Mouse (Mus musculus) embryonic facial prominence, embryonic 11.5 days (tissue): ENCODE measurements at regions not wholly inside any gene's neighbourhood (a gene's known extent, or its start where the extent isn't known, plus 50 kb on each side); places are given as distances from the start of the nearest gene placed in this dataset.

Experiments used
- ATAC-seq: fragments of 200-750 bp; cut with Nextera tagmentation; replicated peaks from 2 replicates; pipeline ENCODE4 v1.8.0; 2017; ENCODE audit warnings: low read depth; ENCODE audit not compliant: insufficient number of reproducible peaks, low FRiP score, low TSS enrichment
- DNase-seq: peaks from one replicate; pipeline ENCODE4 v3.0.0-alpha.2; 2015; ENCODE audit warnings: low spot score
- H3K27ac ChIP-seq: fragments of 300-500 bp; sonication (generic); replicated peaks from 2 replicates; pipeline ENCODE4 v1.5.1; 2014; ENCODE audit warnings: mild to moderate bottlenecking, low read depth, low read length, control low read depth
- H3K27me3 ChIP-seq: fragments of 300-500 bp; sonication (generic); 2 replicates; pipeline ENCODE4 v1.6.1; 2014; ENCODE audit warnings: mild to moderate bottlenecking, low read length, moderate library complexity, mixed read lengths; ENCODE audit not compliant: control insufficient read depth, insufficient read depth
- H3K36me3 ChIP-seq: fragments of 300-500 bp; sonication (generic); replicated peaks from 2 replicates; pipeline ENCODE4 v1.6.1; 2014; ENCODE audit warnings: low read depth, mild to moderate bottlenecking, low read length, moderate library complexity, mixed read lengths; ENCODE audit not compliant: control insufficient read depth, insufficient read depth
- H3K4me1 ChIP-seq: fragments of 300-500 bp; sonication (generic); 2 replicates; pipeline ENCODE4 v1.6.1; 2014; ENCODE audit warnings: low read length, mixed read lengths; ENCODE audit not compliant: control insufficient read depth, insufficient read depth
- H3K4me2 ChIP-seq: fragments of 300-500 bp; sonication (generic); 2 replicates; pipeline ENCODE4 v1.6.1; 2014; ENCODE audit warnings: low read depth, mild to moderate bottlenecking, control low read depth, low read length, moderate library complexity
- H3K4me3 ChIP-seq: fragments of 300-500 bp; sonication (generic); 2 replicates; pipeline ENCODE4 v1.5.1; 2014; ENCODE audit warnings: low read depth, low read length, control low read depth
- H3K9ac ChIP-seq: fragments of 300-500 bp; sonication (generic); replicated peaks from 2 replicates; pipeline ENCODE4 v1.6.1; 2014; ENCODE audit warnings: mild to moderate bottlenecking, control low read depth, low read length
- H3K9me3 ChIP-seq: fragments of 300-500 bp; sonication (generic); replicated peaks from 2 replicates; pipeline ENCODE4 v1.6.1; 2016; ENCODE audit warnings: mild to moderate bottlenecking, low read length, inconsistent platforms, mixed read lengths; ENCODE audit not compliant: control insufficient read depth
- WGBS: fragments of 180-500 bp; shearing (Covaris S2); extraction: QIAGEN DNeasy Blood & Tissue Kit; methylation state at CpG from one replicate; pipeline ENCODE4 v1.1.7; 2014; 5-methylcytosine and 5-hydroxymethylcytosine counted together

DNA sequence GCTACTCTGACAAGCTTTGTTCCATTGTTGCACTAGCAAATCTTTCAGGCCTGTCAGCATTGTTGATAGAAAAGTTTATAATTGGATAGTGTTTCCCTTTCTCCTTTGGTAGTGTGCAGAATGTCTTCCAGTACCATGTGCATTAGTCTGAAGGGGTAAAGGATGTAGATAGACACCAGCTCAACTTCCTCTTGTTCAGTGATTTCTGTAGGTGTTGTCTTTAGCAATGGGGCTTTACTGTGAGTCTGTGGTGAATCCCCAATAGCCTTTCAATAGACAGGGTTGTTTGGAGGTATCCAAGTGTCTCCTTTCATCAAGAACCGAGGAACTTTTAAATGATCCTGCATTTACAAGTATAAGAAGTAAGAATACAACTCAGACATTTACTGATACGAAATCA, 311.0 kb downstream of the Otol1 start:
- H3K36me3 ChIP-seq, result no peaks in the 10 kb centered on the region
- H3K4me1 ChIP-seq, result no peaks in the 10 kb centered on the region
- H3K27ac ChIP-seq, result no peak overlapping the region
- H3K9me3 ChIP-seq, result no peaks in the 10 kb centered on the region
- no peak overlapping the region for H3K4me2 ChIP-seq
- 83% methylated on average over 2 of the region's 2 CpGs for WGBS
- no peak overlapping the region for H3K9ac ChIP-seq
- ATAC-seq (no peak), DNase-seq (no peak)
- no peaks in the 10 kb centered on the region for H3K27me3 ChIP-seq
- no peak overlapping the region for H3K4me3 ChIP-seq

DNA sequence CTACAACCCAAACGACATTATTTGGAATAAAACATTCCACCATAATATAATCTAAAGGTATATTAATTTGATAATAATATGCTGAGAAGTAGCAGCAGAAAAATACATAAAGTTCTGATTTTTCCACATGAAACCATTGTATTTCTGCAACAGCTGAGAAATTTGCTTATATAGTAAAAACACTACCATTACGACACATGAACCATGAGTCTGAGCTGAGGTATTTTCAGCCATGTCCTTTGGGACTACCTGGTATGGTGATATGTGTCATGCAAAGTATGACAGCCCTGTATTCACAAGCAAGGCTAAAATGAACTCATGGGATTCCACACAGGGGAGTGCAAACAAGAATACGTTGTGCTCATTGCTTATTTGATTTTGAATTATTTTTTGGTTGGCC, 311.7 kb downstream of the Otol1 start:
- no peak overlapping the region for H3K4me3 ChIP-seq
- H3K27me3 ChIP-seq, result no peaks in the 10 kb centered on the region
- no peaks in the 10 kb centered on the region for H3K4me1 ChIP-seq
- no peak overlapping the region for H3K4me2 ChIP-seq
- WGBS, result 86% methylated on average over 3 of the region's 3 CpGs
- no peak overlapping the region for H3K9ac ChIP-seq
- no peak for ATAC-seq
- no peak overlapping the region for H3K27ac ChIP-seq
- H3K36me3 ChIP-seq, result no peaks in the 10 kb centered on the region
- DNase-seq, result no peak
- H3K9me3 ChIP-seq, result no peaks in the 10 kb centered on the region

DNA sequence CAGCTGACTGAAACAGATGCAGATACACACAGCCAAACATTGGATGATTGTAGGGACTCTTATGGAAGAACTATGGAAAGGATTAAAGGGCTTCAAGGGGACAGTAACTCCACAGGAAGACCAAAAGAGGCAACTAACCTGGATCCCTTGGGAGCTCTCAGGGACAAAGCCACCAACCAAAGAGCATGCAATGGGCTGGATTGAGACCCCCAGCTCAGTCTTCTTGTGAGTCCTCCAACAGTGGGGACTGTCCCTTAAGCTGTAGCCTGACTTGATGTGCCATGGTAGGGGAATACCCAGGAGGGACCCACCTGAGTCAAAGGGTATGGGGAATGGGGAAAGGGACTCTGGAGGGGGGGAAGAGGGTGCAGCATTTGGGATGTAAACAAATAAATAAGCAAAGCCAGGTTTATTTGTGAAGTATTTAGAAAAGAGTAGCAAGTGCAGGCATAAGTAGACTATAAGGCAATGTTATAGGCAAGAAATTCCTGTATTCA, 313.8 kb downstream of the Otol1 start:
- H3K4me3 ChIP-seq, result no peak overlapping the region
- DNase-seq, result no peak
- H3K4me1 ChIP-seq, result no peaks in the 10 kb centered on the region

DNA sequence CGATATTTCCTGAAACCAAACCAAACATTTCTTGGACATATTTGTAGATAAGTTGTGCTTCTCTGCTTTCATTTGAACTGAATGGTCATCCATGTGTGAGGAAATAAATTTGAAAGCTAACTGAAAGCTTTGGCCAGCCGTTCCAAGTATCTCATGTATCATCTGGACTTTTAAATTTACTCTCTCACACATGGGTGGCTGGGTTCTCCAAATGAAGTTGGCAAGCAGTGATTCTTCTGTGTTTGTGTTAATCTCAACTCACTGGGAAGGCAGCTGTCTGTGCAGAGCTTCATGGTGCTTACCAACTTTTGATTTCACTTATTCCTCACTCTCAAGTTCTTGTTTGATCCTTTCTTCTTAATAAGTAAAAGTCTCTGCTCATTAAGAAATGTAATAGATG, 317.3 kb downstream of the Otol1 start:
- Histone ChIP-seq H3K27ac (no peak overlapping the region), H3K9ac (no peak overlapping the region), H3K4me1 (no peaks in the 10 kb centered on the region), H3K4me3 (no peak overlapping the region), H3K36me3 (no peaks in the 10 kb centered on the region), H3K4me2 (no peak overlapping the region), H3K27me3 (no peaks in the 10 kb centered on the region), H3K9me3 (no peaks in the 10 kb centered on the region)
- 84% methylated on average over 2 of the region's 2 CpGs for WGBS
- ATAC-seq (no peak), DNase-seq (no peak)

More for the DNA sequence above, 313.8 kb downstream of the Otol1 start:
- Histone ChIP-seq H3K4me2 (no peak overlapping the region), H3K9me3 (no peaks in the 10 kb centered on the region), H3K9ac (no peak overlapping the region), H3K27ac (no peak overlapping the region), H3K27me3 (no peaks in the 10 kb centered on the region), H3K36me3 (no peaks in the 10 kb centered on the region)
- ATAC-seq, result no peak
